ENCODE assay signal across 10 mouse cellular contexts in the genomic region with DNA sequence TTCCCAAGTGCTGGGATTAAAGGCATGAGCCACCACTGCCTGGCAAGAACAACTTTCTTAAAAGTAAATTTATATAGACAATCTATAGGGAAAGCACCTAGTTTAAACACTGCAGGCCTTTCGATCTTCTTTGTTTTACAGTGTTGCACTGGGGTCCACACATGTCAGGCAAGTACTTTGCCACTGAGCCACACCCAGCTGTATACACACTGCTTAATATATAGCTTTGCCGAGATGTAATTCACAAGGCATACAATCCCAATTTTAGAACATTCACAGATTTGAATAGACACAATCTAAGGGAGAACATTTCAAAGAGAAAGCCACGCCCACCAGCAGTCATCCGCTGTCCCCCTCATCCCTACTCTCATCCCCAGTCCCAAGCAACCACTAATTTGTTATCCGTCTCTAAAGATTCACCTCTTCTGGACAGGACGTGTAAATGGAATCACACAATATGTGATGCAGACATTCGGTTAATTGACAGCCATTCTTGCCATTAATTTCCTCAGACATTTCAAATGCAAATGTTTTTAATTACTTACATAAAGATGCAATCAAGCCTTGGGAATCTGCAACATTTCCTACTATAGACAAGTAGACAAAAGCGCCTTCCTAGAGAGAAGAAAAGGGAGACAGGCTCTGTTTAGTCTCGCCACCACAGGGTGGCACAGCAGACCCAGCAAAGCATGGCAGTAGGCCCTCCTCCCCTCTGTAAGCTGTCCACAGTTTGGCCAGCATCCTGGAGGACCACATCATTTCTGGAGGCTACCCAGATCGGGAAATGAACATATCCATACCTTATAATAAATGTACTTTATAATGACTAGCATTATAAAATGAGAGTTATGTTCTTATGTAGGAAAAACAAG. TPM values are rescaled to one million over a fixed set of nuclear protein-coding genes. Genes with fewer than 3 reads are reported as not detected.
DNase-seq lines count a peak whose midpoint lies in the region; TF ChIP-seq lines count a peak whose summit lies in the region.
"Had no signal": no experiment of that assay in that cellular context is flagged by ENCODE, and none has a peak within 500 bp of the region (broad histone marks: within the 10 kb centered on the region; RNA-seq: fewer than 3 reads in every experiment).

No protein-coding gene starts in this region.

- no peak overlapping the region for H3K27ac ChIP-seq in liver, adult 2 months (replicated peaks; ENCODE audit: insufficient read depth, low read depth, low read length)
- H3K27ac ChIP-seq in embryonic fibroblast, embryonic 13.5 days (ENCODE audit: insufficient read depth, low read length): no peak overlapping the region
- H3K27ac ChIP-seq: heart, embryonic 10.5 days; limb, embryonic 12.5 days had no signal

- H3K4me1 ChIP-seq in liver, adult 2 months (ENCODE audit: control insufficient read depth, insufficient read depth, low read length): peaks cover 10% of the 10 kb centered on the region
- no peaks in the 10 kb centered on the region for H3K4me1 ChIP-seq in embryonic fibroblast, embryonic 13.5 days (ENCODE audit: control insufficient read depth, insufficient read depth, low read length)
- H3K4me1 ChIP-seq: limb, embryonic 12.5 days had no signal

- H3K9ac ChIP-seq in liver, adult 2 months (ENCODE audit: low read depth, low read length): no peak overlapping the region
- H3K9ac ChIP-seq: limb, embryonic 12.5 days had no signal

- peaks cover 14% of the 10 kb centered on the region; the same call in 1 of the 2 replicates for H3K79me2 ChIP-seq in liver, adult 2 months (ENCODE audit: control insufficient read depth, insufficient read depth, low read length)

- no peak for TF ChIP-seq POLR2A in liver, adult 2 months (IDR thresholded peaks at IDR 0.05; ENCODE audit: extremely low read depth, insufficient read depth, low read length)
- TF ChIP-seq POLR2A in embryonic fibroblast, embryonic 13.5 days (IDR thresholded peaks at IDR 0.05; ENCODE audit: low read depth, low read length): no peak

- no peaks in the 10 kb centered on the region for H3K27me3 ChIP-seq in liver, adult 2 months (ENCODE audit: control insufficient read depth, insufficient read depth, low read length)
- H3K27me3 ChIP-seq: limb, embryonic 12.5 days had no signal

- peak; percentile 81 to 84 for DNase-seq in cerebellum, postnatal 10 days
- DNase-seq in cerebellum, adult 11 months: no peak
- DNase-seq in liver, adult 2 months (ENCODE audit: extremely low read depth, low read depth, low spot score): no peak
- DNase-seq in liver: no peak
- peak; percentile 47 for DNase-seq in retina, postnatal 1 day
- DNase-seq in adipocyte (ENCODE audit: low spot score): no peak
- DNase-seq in ovary, postnatal 36 days (ENCODE audit: low spot score): no peak

- 88% methylated on average over 10 of the region's 10 CpGs for WGBS in liver, adult 2 months

- peak; percentile 68 for TF ChIP-seq CTCF in liver, adult 2 months (IDR thresholded peaks at IDR 0.05; ENCODE audit: low read depth, low read length)
- peak; percentile 64; the same call in 1 of the 2 replicates for TF ChIP-seq CTCF in embryonic fibroblast, embryonic 13.5 days (IDR thresholded peaks at IDR 0.05; ENCODE audit: borderline replicate concordance, insufficient read depth, low read length)

- H3K4me3 ChIP-seq in liver, adult 2 months (ENCODE audit: insufficient read depth, low read depth, low read length): no peak overlapping the region
- H3K4me3 ChIP-seq in embryonic fibroblast, embryonic 13.5 days (ENCODE audit: insufficient read depth, low read length): no peak overlapping the region
- H3K4me3 ChIP-seq: heart, embryonic 10.5 days; limb, embryonic 12.5 days had no signal

- H3K36me3 ChIP-seq in liver, adult 2 months (ENCODE audit: control insufficient read depth, insufficient read depth, low read length): peaks cover 2% of the 10 kb centered on the region; the same call in 1 of the 2 replicates
- H3K36me3 ChIP-seq: heart, embryonic 10.5 days; limb, embryonic 12.5 days had no signal

RNA-seq across cellular contexts. Expression of a gene that starts 13.2 kb away (rescaled TPM):
- total RNA-seq in liver, adult 2 months (2014; rRNA removed): 17.2 and 17.6 TPM in 2 replicates
- polyA plus RNA-seq in liver, adult 2 months (2012; rRNA removed): 17.8 and 19.5 TPM in 2 replicates
- polyA plus RNA-seq in embryonic fibroblast, embryonic 13.5 days (2011; ENCODE audit: insufficient read length, low read depth, missing spikeins): 6.4 and 7.3 TPM in 2 replicates

RNA-seq across cellular contexts. Expression of a gene that starts 37.5 kb away (rescaled TPM):
- 0.28 and 0.40 TPM in 2 replicates for total RNA-seq in liver, adult 2 months (2014; rRNA removed)
- polyA plus RNA-seq in liver, adult 2 months (2012; rRNA removed): 0.07 and 0.37 TPM in 2 replicates
- 0.49 TPM in 1 of 2 replicates, not detected in the other for polyA plus RNA-seq in embryonic fibroblast, embryonic 13.5 days (2011; ENCODE audit: insufficient read length, low read depth, missing spikeins)

Comparison
In these comparisons a context has a peak if more than half of its experiments do, and no peak if none do; other contexts are left out.
1. DNase-seq: peak in cerebellum, postnatal 10 days (2 of 2) and retina, postnatal 1 day (single experiment); none in cerebellum, adult 11 months (single experiment), liver, adult 2 months (single experiment), liver (single experiment), adipocyte (single experiment) and ovary, postnatal 36 days (single experiment).